Mouse (Mus musculus) heart, embryonic 11.5 days (tissue): ENCODE results near the gene Rcan2. TPM values are rescaled to one million over a fixed set of nuclear protein-coding genes. Genes with fewer than 3 reads are reported as not detected.

Source experiments
- ATAC-seq: fragments of 200-750 bp; cut with Nextera tagmentation; replicated peaks from 2 replicates; pipeline ENCODE4 v1.8.0; 2017; ENCODE audit warnings: moderate library complexity; ENCODE audit not compliant: insufficient number of reproducible peaks, low FRiP score, low TSS enrichment
- H3K27ac ChIP-seq: fragments of 300-500 bp; sonication (generic); 2 replicates; pipeline ENCODE4 v1.5.1; 2014; ENCODE audit warnings: mild to moderate bottlenecking, low read depth, low read length
- H3K27me3 ChIP-seq: fragments of 300-500 bp; sonication (generic); 2 replicates; pipeline ENCODE4 v1.6.1; 2014; ENCODE audit warnings: mild to moderate bottlenecking, low read length, mixed read lengths; ENCODE audit not compliant: control insufficient read depth, insufficient read depth
- H3K36me3 ChIP-seq: fragments of 300-500 bp; sonication (generic); 2 replicates; pipeline ENCODE4 v1.6.1; 2014; ENCODE audit warnings: mild to moderate bottlenecking, low read length, moderate library complexity, mixed read lengths; ENCODE audit not compliant: control insufficient read depth, insufficient read depth
- H3K4me1 ChIP-seq: fragments of 300-500 bp; sonication (generic); 2 replicates; pipeline ENCODE4 v1.6.1; 2014; ENCODE audit warnings: low read length; ENCODE audit not compliant: control insufficient read depth, insufficient read depth
- H3K4me2 ChIP-seq: fragments of 300-500 bp; sonication (generic); 2 replicates; pipeline ENCODE4 v1.6.1; 2014; ENCODE audit warnings: mild to moderate bottlenecking, moderate library complexity
- H3K4me3 ChIP-seq: fragments of 300-500 bp; sonication (generic); 2 replicates; pipeline ENCODE4 v1.5.1; 2014; ENCODE audit warnings: low read depth, low read length
- H3K9ac ChIP-seq: fragments of 300-500 bp; sonication (generic); 2 replicates; pipeline ENCODE4 v1.6.1; 2014; ENCODE audit warnings: mild to moderate bottlenecking, low read depth, low read length, moderate library complexity
- H3K9me3 ChIP-seq: fragments of 300-500 bp; sonication (generic); replicated peaks from 2 replicates; pipeline ENCODE4 v1.6.1; 2016; ENCODE audit warnings: low read length; ENCODE audit not compliant: control insufficient read depth
- WGBS: fragments of 180-500 bp; shearing (Covaris S2); extraction: QIAGEN DNeasy Blood & Tissue Kit; methylation state at CpG from one replicate; pipeline ENCODE4 v1.1.7; 2014; ENCODE audit not compliant: insufficient replicate concordance; 5-methylcytosine and 5-hydroxymethylcytosine counted together
- polyA plus RNA-seq: library from polyadenylated mRNA; unstranded; fragments of >200 nt; fragmentation: Nextera tagmentation; extraction: Ambion mirVana; gene quantifications from 2 replicates; pipeline ENCODE4 v1.2.1, GENCODE M21; 2014

Rcan2 gene
- polyA plus RNA-seq, 1 experiment from 2014 or later, result 28.7 TPM

DNA sequence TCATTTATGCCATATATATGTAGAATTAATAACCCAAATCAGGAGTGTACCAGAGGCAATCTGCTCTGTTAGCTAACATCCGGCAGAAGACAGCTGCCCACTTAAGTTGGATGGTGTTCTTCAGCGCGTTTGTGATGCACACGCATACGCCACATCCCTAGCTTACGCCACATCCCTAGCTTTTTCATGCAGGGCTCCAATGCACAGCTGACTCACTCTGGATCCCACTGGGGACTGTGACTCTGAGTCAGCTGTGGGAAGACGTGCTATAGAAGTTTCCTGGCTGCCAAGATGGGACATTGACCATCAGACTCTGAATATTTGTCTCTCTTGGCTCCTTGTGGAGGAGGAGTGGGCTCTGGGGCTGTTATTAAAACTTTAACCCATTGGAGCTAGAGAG is 103.7 kb downstream of the Rcan2 start:
- no peaks in the 10 kb centered on the region for H3K4me1 ChIP-seq
- no peak overlapping the region for H3K4me3 ChIP-seq
- no peaks in the 10 kb centered on the region; the same call in 1 of the 2 replicates for H3K9me3 ChIP-seq
- H3K27ac ChIP-seq, result no peak overlapping the region
- H3K36me3 ChIP-seq, result no peaks in the 10 kb centered on the region
- H3K9ac ChIP-seq, result no peak overlapping the region
- ATAC-seq, result no peak
- H3K4me2 ChIP-seq, result no peak overlapping the region
- WGBS, result 89% methylated on average over 7 of the region's 7 CpGs
- no peaks in the 10 kb centered on the region for H3K27me3 ChIP-seq

DNA sequence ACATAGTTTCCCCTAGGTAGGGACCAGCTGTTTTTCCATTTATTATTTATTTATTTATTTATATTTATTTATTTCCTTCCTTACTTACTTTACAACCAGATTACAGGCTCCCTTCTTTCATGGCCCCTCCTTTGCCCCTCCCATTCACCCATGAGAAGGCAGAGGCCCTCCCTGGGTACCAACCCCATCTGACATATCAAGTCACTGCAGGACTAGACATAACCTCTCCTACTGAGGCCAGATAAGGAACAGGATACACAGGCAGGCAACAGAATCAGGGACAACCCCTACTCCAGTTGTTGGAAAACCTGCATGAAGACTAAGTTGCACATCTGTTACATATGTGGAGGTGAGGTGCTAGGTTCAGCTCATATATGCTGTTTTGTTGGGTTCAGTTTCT is 105.6 kb downstream of the Rcan2 start:
- Histone ChIP-seq H3K27ac (no peak overlapping the region), H3K4me3 (no peak overlapping the region), H3K4me1 (no peaks in the 10 kb centered on the region), H3K4me2 (no peak overlapping the region), H3K9me3 (no peaks in the 10 kb centered on the region; the same call in 1 of the 2 replicates), H3K36me3 (no peaks in the 10 kb centered on the region), H3K9ac (no peak overlapping the region), H3K27me3 (no peaks in the 10 kb centered on the region)
- no peak for ATAC-seq

DNA sequence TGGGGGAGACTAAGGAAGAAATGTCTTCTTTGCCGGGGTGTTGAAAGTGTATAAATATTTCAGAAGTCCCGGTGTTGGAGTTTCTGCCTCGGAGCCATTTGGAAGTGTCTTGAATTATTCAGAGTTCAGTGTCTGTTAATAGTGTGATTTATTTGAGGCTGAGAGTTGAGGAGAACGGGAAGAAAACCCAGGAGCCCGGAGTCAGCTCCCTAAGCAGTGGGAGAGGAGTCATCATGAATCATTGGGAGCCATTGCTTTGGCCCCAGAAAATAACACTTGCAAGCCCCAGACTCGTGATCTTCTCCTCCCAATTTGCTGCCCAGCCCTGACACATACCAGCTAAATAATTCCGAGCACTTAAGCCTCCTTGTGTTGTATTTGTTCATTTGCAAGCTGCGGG is 115.0 kb downstream of the Rcan2 start:
- H3K9me3 ChIP-seq, result no peaks in the 10 kb centered on the region
- H3K36me3 ChIP-seq, result no peaks in the 10 kb centered on the region
- H3K4me2 ChIP-seq, result no peak overlapping the region
- WGBS, result 76% methylated on average over 8 of the region's 8 CpGs
- no peak overlapping the region for H3K9ac ChIP-seq
- H3K4me3 ChIP-seq, result no peak overlapping the region
- no peak overlapping the region for H3K27ac ChIP-seq
- H3K27me3 ChIP-seq, result no peaks in the 10 kb centered on the region
- no peaks in the 10 kb centered on the region; the same call in 1 of the 2 replicates for H3K4me1 ChIP-seq
- no peak for ATAC-seq

DNA sequence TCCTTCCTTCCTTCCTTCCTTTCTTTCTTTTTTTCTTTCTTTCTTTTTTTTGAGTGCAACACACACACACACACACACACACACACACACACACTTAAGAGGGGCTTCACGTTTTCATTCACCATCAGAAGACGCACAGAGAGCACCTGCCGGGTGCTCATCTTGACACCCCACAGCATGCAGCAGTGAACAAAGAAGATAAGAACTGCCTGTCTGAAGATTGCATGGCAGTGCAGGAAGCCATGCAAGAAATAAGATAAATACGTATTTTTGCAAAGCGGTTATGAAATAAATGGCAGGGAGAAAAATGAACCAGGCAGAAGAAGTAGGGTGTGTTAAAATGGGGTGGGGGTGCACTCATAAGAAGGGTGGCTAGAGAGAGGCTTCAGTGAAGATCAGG is 116.0 kb downstream of the Rcan2 start:
- no peak overlapping the region for H3K4me2 ChIP-seq
- no peak overlapping the region for H3K4me3 ChIP-seq
- no peaks in the 10 kb centered on the region for H3K9me3 ChIP-seq
- no peaks in the 10 kb centered on the region; the same call in 1 of the 2 replicates for H3K4me1 ChIP-seq
- H3K27me3 ChIP-seq, result no peaks in the 10 kb centered on the region
- H3K9ac ChIP-seq, result no peak overlapping the region
- H3K36me3 ChIP-seq, result no peaks in the 10 kb centered on the region
- WGBS, result 63% methylated on average over 5 of the region's 5 CpGs
- no peak overlapping the region for H3K27ac ChIP-seq
- ATAC-seq, result no peak

DNA sequence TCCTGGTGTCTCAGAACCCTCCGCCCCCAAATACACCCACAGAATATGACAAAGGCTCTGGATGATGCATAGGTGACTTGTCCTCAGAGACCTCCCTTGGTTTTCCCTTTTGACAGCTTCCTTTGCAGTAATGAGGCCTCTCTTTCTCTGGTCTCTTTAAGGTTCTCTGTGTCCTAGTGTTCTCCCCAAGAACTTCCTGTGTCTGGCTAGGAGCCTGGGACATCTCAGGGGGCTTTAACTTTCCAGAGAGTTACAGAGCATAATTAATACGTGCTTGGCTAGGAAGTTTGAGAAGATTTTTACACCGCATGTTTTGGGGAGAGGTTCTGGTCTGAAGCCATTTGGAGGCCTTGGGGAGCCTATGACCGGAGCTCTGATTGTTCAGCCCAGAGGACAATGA is 128.7 kb downstream of the Rcan2 start:
- no peaks in the 10 kb centered on the region for H3K36me3 ChIP-seq
- no peak overlapping the region for H3K4me2 ChIP-seq
- no peaks in the 10 kb centered on the region for H3K9me3 ChIP-seq
- H3K9ac ChIP-seq, result no peak overlapping the region
- WGBS, result 87% methylated on average over 4 of the region's 4 CpGs
- H3K27ac ChIP-seq, result no peak overlapping the region
- H3K27me3 ChIP-seq, result no peaks in the 10 kb centered on the region
- H3K4me3 ChIP-seq, result no peak overlapping the region
- ATAC-seq, result no peak
- 0 out of 2 replicates have a peak, but pooled peaks cover 2% of the 10 kb centered on the region for H3K4me1 ChIP-seq

DNA sequence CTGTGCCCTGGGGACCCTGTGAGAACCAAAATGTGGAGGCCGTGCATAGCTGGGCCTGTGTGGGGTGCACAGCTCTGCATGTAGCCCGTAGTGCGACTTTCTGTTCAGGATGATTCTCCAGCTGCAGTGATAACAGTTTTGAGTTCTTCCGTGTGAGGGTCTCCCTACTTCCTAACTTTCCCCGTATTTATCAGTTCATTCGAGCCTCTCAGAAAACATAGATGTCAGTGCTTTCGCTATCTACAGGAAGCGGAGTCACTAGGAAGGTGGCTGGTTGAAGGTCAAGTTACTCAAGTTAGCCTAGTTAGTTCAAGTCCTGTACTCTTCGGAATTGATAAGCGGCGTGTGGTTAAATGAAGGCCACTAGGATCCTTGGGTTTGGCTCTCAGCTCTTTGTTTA is 130.6 kb downstream of the Rcan2 start:
- 77% methylated on average over 11 of the region's 11 CpGs for whole genome bisulfite sequencing
- no peaks in the 10 kb centered on the region for H3K36me3 ChIP-seq

DNA sequence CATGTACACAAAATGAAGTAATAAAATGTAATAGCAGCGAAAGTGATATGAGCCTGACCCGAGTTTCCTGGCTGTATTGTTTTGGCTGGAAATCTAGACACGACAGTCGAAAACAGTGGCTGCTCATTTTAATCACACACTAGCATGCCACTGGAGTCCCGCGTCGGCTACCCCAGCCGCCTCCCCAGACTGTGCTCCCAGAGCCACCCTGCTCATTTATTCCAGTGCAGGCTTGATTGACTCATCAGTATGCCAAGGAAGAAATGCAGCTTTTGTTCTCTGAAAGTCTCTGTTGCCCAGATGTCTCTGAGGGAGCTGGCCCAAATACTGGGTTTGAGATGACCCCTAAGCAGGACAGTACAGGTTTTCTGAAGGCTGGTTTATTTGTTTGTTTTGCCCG is 132.9 kb downstream of the Rcan2 start:
- Histone ChIP-seq H3K4me1 (0 out of 2 replicates have a peak, but pooled peaks cover 2% of the 10 kb centered on the region), H3K27ac (no peak overlapping the region), H3K9me3 (no peaks in the 10 kb centered on the region), H3K9ac (no peak overlapping the region), H3K4me2 (no peak overlapping the region), H3K4me3 (no peak overlapping the region), H3K36me3 (no peaks in the 10 kb centered on the region), H3K27me3 (no peaks in the 10 kb centered on the region)
- 85% methylated on average over 9 of the region's 9 CpGs for WGBS
- no peak for ATAC-seq

More for the DNA sequence above, 130.6 kb downstream of the Rcan2 start:
- H3K9ac ChIP-seq, result no peak overlapping the region
- H3K27ac ChIP-seq, result no peak overlapping the region
- no peak overlapping the region for H3K4me3 ChIP-seq
- no peaks in the 10 kb centered on the region for H3K9me3 ChIP-seq
- no peaks in the 10 kb centered on the region for H3K27me3 ChIP-seq
- 0 out of 2 replicates have a peak, but pooled peaks cover 2% of the 10 kb centered on the region for H3K4me1 ChIP-seq
- no peak overlapping the region for H3K4me2 ChIP-seq
- ATAC-seq, result no peak

DNA sequence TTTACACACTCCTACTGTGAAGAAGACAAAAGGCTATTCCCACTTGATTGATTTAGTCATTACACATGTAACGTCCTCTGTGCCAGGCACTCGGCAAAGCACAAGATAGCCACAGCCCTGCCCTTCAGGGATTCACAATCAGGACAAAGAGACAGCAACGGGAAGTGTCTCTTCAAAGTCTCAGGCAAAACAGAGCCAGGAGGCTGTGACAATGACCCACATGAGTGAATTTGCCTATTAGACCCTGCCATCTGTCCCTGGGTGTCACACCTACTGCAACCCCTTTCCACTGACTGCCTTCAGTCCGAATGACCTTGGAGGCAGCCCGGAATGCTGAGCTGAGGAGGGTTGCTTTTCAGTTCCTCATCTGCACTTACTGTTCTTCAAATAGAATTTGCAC is 151.1 kb downstream of the Rcan2 start:
- Histone ChIP-seq H3K4me1 (peaks cover 6% of the 10 kb centered on the region; the same call in 1 of the 2 replicates), H3K27me3 (no peaks in the 10 kb centered on the region), H3K36me3 (no peaks in the 10 kb centered on the region), H3K9me3 (no peaks in the 10 kb centered on the region), H3K9ac (peak overlapping the region; percentile 29; the same call in 1 of the 2 replicates), H3K27ac (peak overlapping the region; percentile 8; the same call in 1 of the 2 replicates), H3K4me2 (peak overlapping the region; percentile 52), H3K4me3 (no peak overlapping the region)
- WGBS, result 22% methylated on average over 5 of the region's 5 CpGs
- no peak for ATAC-seq
